Comparison of ENCODE assay signal across 24 mouse cellular contexts in the genomic region with DNA sequence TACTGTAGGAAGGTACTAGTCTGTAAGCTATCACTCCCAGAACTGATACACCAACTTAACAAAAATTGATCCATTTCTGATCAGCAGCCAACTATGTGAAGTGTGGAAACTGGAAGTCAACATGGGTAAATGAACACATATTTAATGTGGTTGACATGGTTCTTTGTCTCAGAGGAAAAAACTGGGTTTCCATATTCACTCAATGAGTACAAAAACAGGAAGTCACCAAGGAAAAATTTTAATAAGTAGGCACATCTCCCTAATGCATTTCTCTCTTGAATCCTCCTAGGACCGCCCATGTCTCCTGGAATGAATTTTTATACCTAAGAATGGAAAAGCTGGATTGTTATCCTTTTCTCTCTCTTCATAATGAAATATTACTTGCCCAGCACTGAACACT. TPM values are rescaled to one million over a fixed set of nuclear protein-coding genes. Genes with fewer than 3 reads are reported as not detected.
"Had no signal": no experiment of that assay in that cellular context is flagged by ENCODE, and none has a peak within 500 bp of the region (broad histone marks: within the 10 kb centered on the region; RNA-seq: fewer than 3 reads in every experiment).

A gene (minus strand): TSS at position 101 of the 400 bp plus-strand sequence.

- H3K4me3 ChIP-seq: neural tube, embryonic 13.5 days; neural tube, embryonic 15.5 days; stomach, embryonic 15.5 days had no signal

- H3K9me3 ChIP-seq: neural tube, embryonic 13.5 days; neural tube, embryonic 15.5 days; stomach, embryonic 15.5 days had no signal

- H3K4me1 ChIP-seq: neural tube, embryonic 13.5 days; neural tube, embryonic 15.5 days; stomach, embryonic 15.5 days had no signal

- H3K27ac ChIP-seq: neural tube, embryonic 13.5 days; neural tube, embryonic 15.5 days; stomach, embryonic 15.5 days; stomach, postnatal 0 days had no signal

- H3K36me3 ChIP-seq: neural tube, embryonic 13.5 days; neural tube, embryonic 15.5 days; stomach, embryonic 15.5 days had no signal

- DNase-seq: retina, postnatal 1 day; right cerebral cortex, adult 18-20 months; right cerebral cortex, postnatal 14 days; right cerebral cortex, postnatal 25 days; right cerebral cortex, postnatal 4 days; spleen, adult 18-20 months; thymus, adult 18-20 months; thymus, adult 2 months; thymus, postnatal 14 days; thymus, postnatal 25 days; thymus, postnatal 36 days; thymus, postnatal 4 days had no signal

- H3K9ac ChIP-seq: neural tube, embryonic 13.5 days; neural tube, embryonic 15.5 days; stomach, embryonic 15.5 days had no signal

- H3K4me2 ChIP-seq: neural tube, embryonic 13.5 days; neural tube, embryonic 15.5 days; stomach, embryonic 15.5 days had no signal

- H3K27me3 ChIP-seq: neural tube, embryonic 13.5 days; neural tube, embryonic 15.5 days; stomach, embryonic 15.5 days had no signal

RNA-seq across cellular contexts. Expression of the gene that starts here (rescaled TPM):
- total RNA-seq: neutrophil, adult 5-6 weeks had no signal
- polyA plus RNA-seq: neural tube, embryonic 13.5 days; neural tube, embryonic 14.5 days; neural tube, embryonic 15.5 days; small intestine, adult 2 months; spleen, adult 2 months; stomach, embryonic 14.5 days; stomach, embryonic 15.5 days; stomach, embryonic 16.5 days; stomach, postnatal 0 days; thymus, adult 2 months; thymus, postnatal 0 days; urinary bladder, adult 2 months had no signal
